Mouse (Mus musculus): ENCODE results near the gene Stx18. TPM values are rescaled to one million over a fixed set of nuclear protein-coding genes. Genes with fewer than 3 reads are reported as not detected.

Gene Stx18
- polyA plus RNA-seq (2014; fragmentation: Nextera tagmentation; extraction: Ambion mirVana): 65.1 and 71.4 TPM in 2 replicates

DNA sequence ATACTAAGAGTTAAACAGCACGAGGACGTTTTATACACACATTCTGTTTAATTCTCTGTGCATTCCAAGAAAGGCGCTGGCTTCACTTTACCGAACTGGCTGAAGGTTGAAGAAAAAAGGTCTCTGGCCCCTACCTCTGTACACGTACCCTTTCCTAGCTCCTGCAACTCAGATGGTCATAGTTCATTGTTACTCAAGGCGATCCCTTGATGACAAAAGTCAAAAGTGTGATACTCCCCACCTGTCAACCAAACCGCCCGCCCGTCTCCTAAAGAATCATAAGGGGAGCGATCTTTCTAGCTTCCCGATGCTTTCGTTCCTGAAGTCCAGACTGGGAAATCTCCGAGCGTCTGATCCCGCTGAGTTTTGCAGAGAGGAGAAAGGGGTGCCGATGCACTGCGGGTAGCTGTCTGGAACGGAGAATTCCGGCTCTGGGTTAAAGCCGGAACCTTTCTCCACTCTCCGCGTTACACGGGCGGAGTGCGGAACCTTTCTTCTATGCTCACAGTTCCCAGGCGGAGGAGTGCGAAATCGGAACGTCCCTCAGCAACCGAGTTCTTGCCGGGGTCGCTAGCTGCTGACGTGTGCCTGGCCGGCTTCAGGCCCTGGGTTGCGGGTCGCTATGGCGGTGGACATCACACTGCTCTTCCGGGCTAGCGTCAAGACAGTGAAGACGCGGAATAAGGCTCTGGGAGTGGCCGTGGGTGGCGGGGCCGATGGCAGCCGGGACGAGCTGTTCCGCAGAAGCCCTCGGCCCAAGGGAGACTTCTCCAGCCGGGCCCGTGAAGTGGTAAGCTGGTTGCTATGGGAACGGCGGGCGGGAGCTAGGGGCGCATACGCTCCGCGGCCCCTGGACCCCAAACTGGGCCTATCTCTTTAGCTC lies at the start of gene Stx18:
Gene Stx18 (plus strand): TSS at position 33 of the 883 bp plus-strand sequence.
- Histone ChIP-seq H3K9ac (replicated peaks; ENCODE audit: low read length) (peak within 1 kb of the TSS; percentile 92), H3K4me3 (ENCODE audit: low read depth, low read length) (peak within 1 kb of the TSS; percentile 85), H3K27me3 (ENCODE audit: control insufficient read depth, insufficient read depth, low read length) (no peaks in the 10 kb centered on the region), H3K9me3 (replicated peaks; ENCODE audit: control insufficient read depth, low read length) (no peaks in the 10 kb centered on the region), H3K4me1 (ENCODE audit: control insufficient read depth, insufficient read depth, low read length) (no peaks in the 10 kb centered on the region), H3K4me2 (ENCODE audit: low read depth, low read length) (peak within 1 kb of the TSS; percentile 76), H3K27ac (replicated peaks; ENCODE audit: low read depth, low read length) (0 out of 2 replicates have a peak within 1 kb of the TSS, but pooled peaks have one; percentile 35), H3K36me3 (replicated peaks; ENCODE audit: control insufficient read depth, insufficient read depth, low read depth, low read length) (no peaks in the 10 kb centered on the region)
- WGBS: under 1% methylated on average over 57 of the region's 57 CpGs
- DNase-seq (ENCODE audit: low spot score) (peak; percentile 93), ATAC-seq (replicated peaks; ENCODE audit: insufficient number of reproducible peaks, low FRiP score, low TSS enrichment, low read depth) (peak; percentile 90)

DNA sequence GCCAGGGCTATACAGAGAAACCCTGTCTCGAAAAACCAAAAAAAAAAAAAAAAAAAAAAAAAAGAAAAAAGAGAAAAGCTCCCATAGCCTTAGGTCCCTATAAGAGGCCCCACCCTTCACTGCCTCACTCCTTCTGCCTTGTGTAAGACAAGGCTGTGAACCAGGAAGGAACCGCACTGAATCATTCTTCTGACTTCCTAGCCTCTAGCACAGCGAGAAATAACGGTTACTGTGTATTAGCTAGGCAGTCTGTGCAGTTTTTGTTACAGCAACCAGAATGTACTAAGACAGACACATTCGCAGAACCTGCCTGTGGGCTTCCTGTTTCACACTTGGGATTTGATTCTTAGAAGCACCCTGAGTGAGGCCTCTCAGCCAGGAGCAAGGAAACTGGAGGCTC lies 46.2 kb upstream of the Stx18 start:
- Histone ChIP-seq H3K36me3 (replicated peaks; ENCODE audit: control insufficient read depth, insufficient read depth, low read depth, low read length) (no peaks in the 10 kb centered on the region), H3K9me3 (replicated peaks; ENCODE audit: control insufficient read depth, low read length) (no peaks in the 10 kb centered on the region), H3K27me3 (ENCODE audit: control insufficient read depth, insufficient read depth, low read length) (no peaks in the 10 kb centered on the region), H3K9ac (replicated peaks; ENCODE audit: low read length) (no peak overlapping the region), H3K4me2 (ENCODE audit: low read depth, low read length) (no peak overlapping the region), H3K4me1 (ENCODE audit: control insufficient read depth, insufficient read depth, low read length) (no peaks in the 10 kb centered on the region), H3K4me3 (ENCODE audit: low read depth, low read length) (no peak overlapping the region), H3K27ac (replicated peaks; ENCODE audit: low read depth, low read length) (no peak overlapping the region)
- 89% methylated on average over 4 of the region's 5 CpGs for WGBS
- DNase-seq (ENCODE audit: low spot score): no peak
- ATAC-seq (replicated peaks; ENCODE audit: insufficient number of reproducible peaks, low FRiP score, low TSS enrichment, low read depth): no peak

- Histone ChIP-seq H3K4me1 (ENCODE audit: control insufficient read depth, insufficient read depth, low read length) (no peaks in the 10 kb centered on the region), H3K36me3 (replicated peaks; ENCODE audit: control insufficient read depth, insufficient read depth, low read depth, low read length) (no peaks in the 10 kb centered on the region), H3K4me3 (ENCODE audit: low read depth, low read length) (no peak overlapping the region), H3K4me2 (ENCODE audit: low read depth, low read length) (no peak overlapping the region), H3K27ac (replicated peaks; ENCODE audit: low read depth, low read length) (no peak overlapping the region), H3K27me3 (ENCODE audit: control insufficient read depth, insufficient read depth, low read length) (no peaks in the 10 kb centered on the region), H3K9ac (replicated peaks; ENCODE audit: low read length) (no peak overlapping the region), H3K9me3 (replicated peaks; ENCODE audit: control insufficient read depth, low read length) (no peaks in the 10 kb centered on the region)
- ATAC-seq (replicated peaks; ENCODE audit: insufficient number of reproducible peaks, low FRiP score, low TSS enrichment, low read depth) (no peak), DNase-seq (ENCODE audit: low spot score) (no peak)
- WGBS: 76% methylated on average over 2 of the region's 2 CpGs
Observed at GRCm38 (mm10) chr5:37998805-37999204, 39.7 kb upstream of the Stx18 start.

- Histone ChIP-seq H3K9me3 (replicated peaks; ENCODE audit: control insufficient read depth, low read length) (no peaks in the 10 kb centered on the region), H3K4me3 (ENCODE audit: low read depth, low read length) (no peak overlapping the region), H3K4me1 (ENCODE audit: control insufficient read depth, insufficient read depth, low read length) (no peaks in the 10 kb centered on the region; the same call in none of the 2 replicates), H3K27ac (replicated peaks; ENCODE audit: low read depth, low read length) (no peak overlapping the region), H3K36me3 (replicated peaks; ENCODE audit: control insufficient read depth, insufficient read depth, low read depth, low read length) (no peaks in the 10 kb centered on the region), H3K9ac (replicated peaks; ENCODE audit: low read length) (no peak overlapping the region), H3K4me2 (ENCODE audit: low read depth, low read length) (no peak overlapping the region), H3K27me3 (ENCODE audit: control insufficient read depth, insufficient read depth, low read length) (no peaks in the 10 kb centered on the region)
- ATAC-seq (replicated peaks; ENCODE audit: insufficient number of reproducible peaks, low FRiP score, low TSS enrichment, low read depth): no peak
- no peak for DNase-seq (ENCODE audit: low spot score)
- 60% methylated on average over 4 of the region's 4 CpGs for WGBS
Observed at GRCm38 (mm10) chr5:38002573-38002972, 36.0 kb upstream of the Stx18 start.

DNA sequence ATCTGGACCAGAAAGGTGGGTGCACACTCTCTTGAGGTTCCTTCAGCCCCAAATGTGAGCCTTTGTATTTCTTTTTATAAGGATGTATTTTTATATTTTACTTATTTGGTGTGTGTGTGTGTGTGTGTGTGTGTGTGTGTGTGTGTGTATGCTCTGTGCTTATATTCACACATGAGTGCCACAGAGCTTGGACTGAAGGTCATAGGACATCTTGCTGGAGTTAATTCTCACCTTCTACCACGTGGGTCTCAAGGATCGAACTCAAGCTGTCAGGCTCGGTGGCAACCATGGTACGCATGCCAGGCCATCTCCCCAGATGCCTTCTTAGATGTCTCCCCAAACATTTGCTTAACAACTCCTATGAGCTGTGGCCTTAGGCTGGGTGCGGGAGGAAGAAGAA lies 33.8 kb upstream of the Stx18 start:
- H3K9ac ChIP-seq (replicated peaks; ENCODE audit: low read length): no peak overlapping the region
- WGBS: 90% methylated on average over 5 of the region's 5 CpGs
- ATAC-seq (replicated peaks; ENCODE audit: insufficient number of reproducible peaks, low FRiP score, low TSS enrichment, low read depth): no peak
- H3K27me3 ChIP-seq (ENCODE audit: control insufficient read depth, insufficient read depth, low read length): no peaks in the 10 kb centered on the region
- H3K4me1 ChIP-seq (ENCODE audit: control insufficient read depth, insufficient read depth, low read length): no peaks in the 10 kb centered on the region; the same call in none of the 2 replicates
- DNase-seq (ENCODE audit: low spot score): no peak
- H3K27ac ChIP-seq (replicated peaks; ENCODE audit: low read depth, low read length): no peak overlapping the region
- H3K36me3 ChIP-seq (replicated peaks; ENCODE audit: control insufficient read depth, insufficient read depth, low read depth, low read length): no peaks in the 10 kb centered on the region
- H3K4me2 ChIP-seq (ENCODE audit: low read depth, low read length): no peak overlapping the region
- no peaks in the 10 kb centered on the region for H3K9me3 ChIP-seq (replicated peaks; ENCODE audit: control insufficient read depth, low read length)
- no peak overlapping the region for H3K4me3 ChIP-seq (ENCODE audit: low read depth, low read length)

GRCm38 (mm10) chr5:38006415-38007347 lies 31.9 kb upstream of the Stx18 start:
- no peaks in the 10 kb centered on the region for H3K36me3 ChIP-seq (replicated peaks; ENCODE audit: control insufficient read depth, insufficient read depth, low read depth, low read length)
- H3K9me3 ChIP-seq (replicated peaks; ENCODE audit: control insufficient read depth, low read length): no peaks in the 10 kb centered on the region
- H3K4me1 ChIP-seq (ENCODE audit: control insufficient read depth, insufficient read depth, low read length): no peaks in the 10 kb centered on the region; the same call in none of the 2 replicates
- no peak overlapping the region for H3K9ac ChIP-seq (replicated peaks; ENCODE audit: low read length)
- H3K4me3 ChIP-seq (ENCODE audit: low read depth, low read length): no peak overlapping the region
- ATAC-seq (replicated peaks; ENCODE audit: insufficient number of reproducible peaks, low FRiP score, low TSS enrichment, low read depth) (peak; percentile 84), DNase-seq (ENCODE audit: low spot score) (peak; percentile 68)
- no peak overlapping the region for H3K4me2 ChIP-seq (ENCODE audit: low read depth, low read length)
- H3K27me3 ChIP-seq (ENCODE audit: control insufficient read depth, insufficient read depth, low read length): no peaks in the 10 kb centered on the region
- no peak overlapping the region for H3K27ac ChIP-seq (replicated peaks; ENCODE audit: low read depth, low read length)
- 38% methylated on average over 17 of the region's 17 CpGs for WGBS

DNA sequence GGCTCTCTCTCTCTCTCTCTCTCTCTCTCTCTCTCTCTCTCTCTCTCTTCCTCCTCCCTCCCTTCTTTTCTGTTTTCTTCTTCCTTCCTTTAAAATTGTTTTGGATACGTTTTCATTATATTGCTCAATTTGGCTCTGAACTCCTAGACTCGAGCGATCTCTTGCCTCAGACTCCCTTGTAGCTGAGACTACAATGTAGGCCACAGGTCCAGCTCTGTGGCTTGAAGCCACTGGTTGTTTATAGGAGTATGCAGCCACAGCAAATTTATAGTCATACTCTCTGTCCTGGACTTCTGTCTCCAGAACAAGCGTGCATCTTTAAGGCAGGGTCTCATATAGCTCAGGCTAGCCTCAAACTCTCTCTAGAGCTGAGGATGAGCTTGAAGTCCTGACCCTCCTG lies 29.5 kb upstream of the Stx18 start:
- DNase-seq (ENCODE audit: low spot score): no peak
- Histone ChIP-seq H3K4me3 (ENCODE audit: low read depth, low read length) (no peak overlapping the region), H3K27ac (replicated peaks; ENCODE audit: low read depth, low read length) (no peak overlapping the region), H3K4me1 (ENCODE audit: control insufficient read depth, insufficient read depth, low read length) (no peaks in the 10 kb centered on the region; the same call in none of the 2 replicates), H3K9me3 (replicated peaks; ENCODE audit: control insufficient read depth, low read length) (no peaks in the 10 kb centered on the region), H3K36me3 (replicated peaks; ENCODE audit: control insufficient read depth, insufficient read depth, low read depth, low read length) (no peaks in the 10 kb centered on the region), H3K4me2 (ENCODE audit: low read depth, low read length) (no peak overlapping the region), H3K27me3 (ENCODE audit: control insufficient read depth, insufficient read depth, low read length) (no peaks in the 10 kb centered on the region), H3K9ac (replicated peaks; ENCODE audit: low read length) (no peak overlapping the region)
- WGBS: 86% methylated on average over 4 of the region's 4 CpGs
- no peak for ATAC-seq (replicated peaks; ENCODE audit: insufficient number of reproducible peaks, low FRiP score, low TSS enrichment, low read depth)

Measured in embryonic facial prominence, embryonic 11.5 days (tissue).